Mouse (Mus musculus): ENCODE measurements around the gene Cep41.

DNA sequence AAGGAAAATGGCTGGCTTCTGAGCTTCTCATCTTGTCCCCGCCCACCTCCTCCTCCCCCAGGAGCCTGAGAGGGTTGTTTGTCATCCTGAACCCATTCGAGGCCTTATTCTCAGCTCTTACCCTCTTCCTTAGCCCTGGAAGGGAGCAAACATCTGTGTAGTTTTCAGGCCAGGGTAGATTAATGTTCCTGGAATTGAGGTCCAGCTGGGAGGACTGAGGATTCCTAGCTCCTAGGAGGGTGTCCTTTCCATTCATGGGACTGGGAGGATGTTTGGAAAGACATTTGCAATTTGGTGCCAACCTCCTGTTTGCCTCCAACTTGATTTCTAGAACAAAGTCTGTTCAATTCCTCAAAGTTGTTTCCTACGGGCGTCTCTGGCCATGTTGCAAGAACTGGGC, 73.0 kb downstream of the Cep41 start:
- TF ChIP-seq CTCF (IDR thresholded peaks at IDR 0.05; ENCODE audit: low read depth) (no peak), EP300 (IDR thresholded peaks at IDR 0.05; ENCODE audit: low read depth) (no peak)
